Mouse (Mus musculus): ENCODE data around the gene Iqch.
A peak's percentile ranks its signal among the peaks of the same experiment; 100 is the strongest.

The Iqch gene

GRCm38 (mm10) chr9:63602043-63602939, at the start of gene Iqch, which contains the start of gene Aagab:
TSS of gene Iqch (minus strand) at chr9:63602493.
TSS of gene Aagab (plus strand) at chr9:63602660.
- peak; percentile 90 for ATAC-seq (ENCODE audit: insufficient number of reproducible peaks, low FRiP score, low TSS enrichment)

DNA sequence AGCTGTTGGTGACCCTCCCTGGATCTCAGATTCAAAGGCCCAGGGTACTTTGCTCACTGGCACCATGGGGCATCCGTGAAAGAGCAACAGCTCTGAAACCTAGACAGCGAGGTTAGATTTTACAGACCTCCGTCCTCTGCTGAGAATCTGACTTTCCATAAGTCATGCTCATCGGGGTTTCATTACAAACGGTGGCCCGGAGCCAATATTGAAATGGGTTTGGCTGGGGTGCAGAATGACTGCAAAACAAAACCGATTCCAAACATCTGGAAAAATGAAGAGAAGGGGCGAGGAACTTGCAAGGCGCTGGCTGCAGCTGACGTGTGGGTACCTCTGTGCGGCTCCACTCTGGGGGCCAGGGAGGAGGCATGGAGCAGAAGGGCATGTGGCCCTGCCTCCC, 49.3 kb upstream of the Iqch start:
- no peak for ATAC-seq (ENCODE audit: insufficient number of reproducible peaks, low FRiP score, low TSS enrichment)

DNA sequence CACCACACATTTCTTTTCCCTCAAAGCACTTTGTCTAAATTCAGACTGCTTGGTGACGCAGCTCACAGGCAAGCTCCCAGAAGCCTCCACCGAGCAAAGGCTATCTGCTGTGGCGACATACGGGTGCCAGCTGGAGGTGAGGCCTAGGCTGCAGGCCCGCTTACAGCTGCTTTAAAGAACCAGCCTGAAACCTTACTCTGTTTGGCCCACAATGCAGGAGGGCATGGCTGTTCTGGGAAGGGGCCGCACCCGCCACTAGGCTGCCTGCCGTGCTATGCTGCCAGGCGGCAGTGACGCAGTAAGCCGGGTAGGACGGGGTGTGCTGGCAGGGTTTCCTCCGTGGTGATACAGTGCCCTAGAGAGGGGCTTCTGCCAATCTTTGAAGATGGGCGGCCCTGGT, 48.6 kb upstream of the Iqch start:
- ATAC-seq (ENCODE audit: insufficient number of reproducible peaks, low FRiP score, low TSS enrichment), result no peak

- no peak for ATAC-seq (ENCODE audit: insufficient number of reproducible peaks, low FRiP score, low TSS enrichment)
Observed at GRCm38 (mm10) chr9:63649841-63650545, 47.7 kb upstream of the Iqch start.

GRCm38 (mm10) chr9:63648520-63648918, 46.2 kb upstream of the Iqch start:
- no peak for ATAC-seq (ENCODE audit: insufficient number of reproducible peaks, low FRiP score, low TSS enrichment)

DNA sequence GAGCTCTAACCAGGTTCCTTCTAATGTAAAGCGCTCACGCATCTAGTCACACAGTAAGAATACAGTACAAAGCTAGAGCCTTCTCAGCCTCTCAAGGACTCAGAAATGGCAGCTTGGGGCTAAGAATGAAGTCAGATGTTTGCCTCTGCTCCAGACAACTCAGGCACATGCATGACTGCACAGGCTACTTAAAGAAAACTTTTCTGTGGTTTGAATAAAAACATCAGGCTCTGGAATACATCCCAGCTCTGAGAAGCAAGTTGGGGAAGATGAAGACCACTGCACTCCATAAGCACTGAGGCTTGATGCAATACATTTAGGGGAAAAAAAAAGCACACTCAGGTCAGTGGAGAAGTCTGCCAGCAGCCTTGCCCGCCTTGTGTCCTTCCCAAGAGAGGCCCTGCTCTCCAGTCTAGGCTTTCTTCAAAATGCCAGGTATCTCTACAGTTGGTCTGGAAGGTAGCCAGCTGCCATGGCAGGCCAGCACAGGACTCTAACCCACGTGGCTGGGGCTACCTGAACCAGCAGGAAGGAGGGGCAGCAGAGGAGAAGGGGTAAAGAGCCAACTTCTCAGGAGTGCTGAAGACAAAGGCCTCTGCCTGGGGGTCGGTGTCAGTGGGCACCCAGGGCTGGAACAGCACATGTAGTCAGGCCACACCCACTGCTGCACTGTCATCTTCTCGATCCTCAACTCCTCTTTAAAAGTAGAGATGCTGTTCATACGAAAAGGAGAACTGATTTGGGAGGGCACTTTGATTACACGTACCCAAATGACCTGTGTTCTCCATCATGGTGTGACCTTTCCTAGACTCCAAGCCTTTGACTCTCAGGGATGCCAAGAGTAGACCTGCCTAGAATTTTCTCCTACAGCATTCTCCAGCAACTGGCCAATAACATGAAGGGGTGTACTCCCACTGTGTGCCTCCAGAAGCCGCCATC, 45.6 kb upstream of the Iqch start:
- no peak for ATAC-seq (ENCODE audit: insufficient number of reproducible peaks, low FRiP score, low TSS enrichment)

DNA sequence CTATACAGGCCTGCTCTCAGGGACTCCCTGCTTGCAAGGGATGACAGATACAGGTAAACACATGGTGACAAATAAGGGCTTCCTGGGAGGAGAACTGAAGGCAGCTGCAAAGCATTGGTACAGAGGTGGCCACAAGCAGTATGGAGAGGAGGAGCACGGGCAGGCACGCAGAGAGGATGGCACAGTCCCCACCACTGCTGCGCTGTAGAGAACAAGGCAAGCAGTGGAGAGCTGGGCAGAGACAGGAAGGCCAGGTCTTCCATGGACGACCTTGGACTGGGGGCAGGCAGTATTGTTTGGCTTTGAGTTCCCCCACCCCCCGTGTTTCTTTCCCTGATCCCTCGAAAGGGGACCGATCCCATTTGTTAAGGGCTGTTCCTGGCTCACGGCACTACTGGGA, 42.8 kb upstream of the Iqch start:
- ATAC-seq (ENCODE audit: insufficient number of reproducible peaks, low FRiP score, low TSS enrichment), result no peak

DNA sequence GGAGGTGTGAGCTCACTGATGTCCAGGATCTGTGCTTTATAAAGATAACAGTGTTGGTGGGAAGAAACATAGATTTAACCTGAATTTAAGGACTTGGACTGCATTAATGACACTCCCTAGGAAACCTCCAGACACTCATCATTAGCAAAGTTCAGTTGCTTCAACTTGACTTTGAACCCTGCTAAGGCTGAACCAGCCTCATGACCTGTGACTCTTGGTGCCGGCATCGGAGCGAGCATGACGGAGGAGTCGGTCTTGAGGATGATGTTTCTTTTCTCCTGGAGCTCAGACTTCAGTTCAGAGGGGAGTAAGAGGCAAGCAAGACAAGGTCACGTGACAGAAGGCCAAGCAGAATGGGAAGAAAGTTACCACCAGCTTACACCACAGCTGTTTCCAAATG, 41.7 kb upstream of the Iqch start:
- ATAC-seq (ENCODE audit: insufficient number of reproducible peaks, low FRiP score, low TSS enrichment), result no peak

DNA sequence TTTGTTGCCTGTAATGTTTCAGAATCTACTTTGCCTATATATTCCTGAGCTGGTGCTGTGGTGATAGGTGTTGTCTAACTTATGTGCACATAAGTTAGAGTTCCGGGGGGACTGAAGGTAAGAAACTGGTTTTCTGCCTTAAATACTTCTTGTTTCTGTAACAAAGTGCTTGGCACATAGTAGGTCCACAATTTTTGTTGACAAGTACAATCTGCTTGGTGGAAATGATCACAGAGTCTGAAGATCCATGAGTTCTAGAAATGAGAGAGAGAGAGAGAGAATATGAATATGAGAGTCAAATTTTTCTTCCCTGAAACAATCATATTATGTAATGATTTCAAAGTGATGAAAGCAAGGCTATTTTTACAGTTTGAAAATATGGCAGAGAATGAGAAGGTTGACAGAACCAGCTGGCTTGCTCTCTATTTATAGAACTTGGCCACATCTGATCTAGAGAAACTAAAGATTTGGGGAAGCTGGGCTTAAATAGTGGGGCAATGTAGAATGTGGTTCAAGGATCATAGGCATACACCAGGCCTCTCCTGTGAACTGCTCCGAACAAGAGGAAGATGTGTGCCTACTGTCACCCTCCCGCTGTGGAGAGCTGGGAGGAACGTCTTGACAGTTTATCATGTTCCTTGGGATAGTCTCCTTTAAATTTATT, 39.8 kb upstream of the Iqch start:
- no peak for ATAC-seq (ENCODE audit: insufficient number of reproducible peaks, low FRiP score, low TSS enrichment)

DNA sequence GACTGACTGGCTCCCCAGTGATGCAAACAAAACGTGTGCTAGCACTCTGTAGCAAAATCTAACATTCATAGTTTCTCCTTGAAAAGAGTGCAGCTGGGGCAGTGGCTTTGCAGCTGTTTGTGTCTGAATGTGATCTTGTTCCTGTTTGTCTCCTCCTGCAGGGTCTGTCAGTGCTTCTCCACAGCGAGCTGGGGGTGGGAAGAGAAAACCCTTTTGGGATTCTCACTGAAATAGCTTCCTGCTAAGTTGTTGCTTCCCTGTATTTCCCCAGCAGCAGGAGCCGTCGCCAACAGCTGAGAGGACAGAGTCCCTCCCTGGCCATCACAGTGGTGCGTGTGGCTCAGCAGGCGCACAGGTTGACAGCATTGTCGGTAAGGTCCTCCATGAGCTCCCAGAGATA, 33.8 kb upstream of the Iqch start:
- ATAC-seq (ENCODE audit: insufficient number of reproducible peaks, low FRiP score, low TSS enrichment), result no peak

DNA sequence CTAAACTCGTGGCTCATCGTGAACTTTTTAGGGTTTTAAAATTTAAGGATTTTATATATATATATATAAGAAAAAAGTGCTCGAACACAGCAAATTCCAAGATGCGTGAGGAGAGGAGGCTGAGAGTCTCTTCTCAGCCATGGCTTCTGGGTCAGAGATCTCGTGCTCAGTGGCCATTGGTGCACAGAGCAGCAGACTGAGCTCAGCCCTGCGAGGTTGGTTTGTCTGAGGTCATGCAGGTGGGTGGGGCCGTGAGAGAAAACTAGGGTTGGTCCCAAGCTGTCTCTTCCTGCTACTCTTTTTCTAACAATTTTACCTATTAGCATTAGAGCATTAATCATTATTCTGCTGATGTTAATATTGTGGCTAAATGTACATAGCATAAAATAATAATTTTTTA, 31.0 kb upstream of the Iqch start:
- no peak for ATAC-seq (ENCODE audit: insufficient number of reproducible peaks, low FRiP score, low TSS enrichment)

- ATAC-seq (ENCODE audit: insufficient number of reproducible peaks, low FRiP score, low TSS enrichment), result no peak
Observed at GRCm38 (mm10) chr9:63632924-63633323, 30.6 kb upstream of the Iqch start.

- no peak for ATAC-seq (ENCODE audit: insufficient number of reproducible peaks, low FRiP score, low TSS enrichment)
Observed at GRCm38 (mm10) chr9:63632045-63632444, 29.8 kb upstream of the Iqch start.

DNA sequence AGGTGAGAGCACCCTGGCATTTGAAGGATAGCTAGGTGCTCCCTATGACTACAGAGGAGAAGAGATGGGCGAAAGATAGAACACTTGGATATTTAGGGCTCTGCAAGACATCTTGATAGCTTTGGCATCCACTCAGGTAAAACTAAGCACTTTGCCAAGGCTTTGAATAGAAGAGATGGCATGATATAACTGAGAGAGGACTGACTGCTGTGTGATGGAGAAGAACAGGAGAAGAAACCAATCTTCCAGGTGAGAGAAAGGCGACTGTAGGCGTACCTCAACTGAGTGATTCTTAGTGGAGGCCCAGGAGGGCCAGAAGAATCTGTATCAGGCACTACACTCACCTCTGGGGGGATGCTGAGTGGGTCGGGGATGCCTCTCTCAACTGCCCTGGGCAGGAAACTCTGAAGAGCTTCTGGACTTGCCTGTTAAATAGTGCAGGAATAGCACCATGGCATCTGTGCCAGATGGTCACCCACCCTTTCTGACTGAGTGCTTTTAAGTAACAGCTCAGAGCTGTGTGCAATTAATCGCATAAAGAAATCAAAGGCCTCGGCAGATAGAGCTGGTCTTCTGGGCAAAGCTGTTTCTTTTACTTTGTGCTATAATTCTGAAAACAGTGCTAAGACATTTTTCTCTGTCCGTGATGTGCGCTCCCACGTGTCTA, 22.9 kb upstream of the Iqch start:
- ATAC-seq (ENCODE audit: insufficient number of reproducible peaks, low FRiP score, low TSS enrichment), result no peak

- ATAC-seq (ENCODE audit: insufficient number of reproducible peaks, low FRiP score, low TSS enrichment), result no peak
Observed at GRCm38 (mm10) chr9:63623895-63624569, 21.7 kb upstream of the Iqch start.

GRCm38 (mm10) chr9:63617967-63618366, 15.7 kb upstream of the Iqch start:
- ATAC-seq (ENCODE audit: insufficient number of reproducible peaks, low FRiP score, low TSS enrichment), result no peak

GRCm38 (mm10) chr9:63614018-63614985, 12.0 kb upstream of the Iqch start:
- ATAC-seq (ENCODE audit: insufficient number of reproducible peaks, low FRiP score, low TSS enrichment), result no peak

DNA sequence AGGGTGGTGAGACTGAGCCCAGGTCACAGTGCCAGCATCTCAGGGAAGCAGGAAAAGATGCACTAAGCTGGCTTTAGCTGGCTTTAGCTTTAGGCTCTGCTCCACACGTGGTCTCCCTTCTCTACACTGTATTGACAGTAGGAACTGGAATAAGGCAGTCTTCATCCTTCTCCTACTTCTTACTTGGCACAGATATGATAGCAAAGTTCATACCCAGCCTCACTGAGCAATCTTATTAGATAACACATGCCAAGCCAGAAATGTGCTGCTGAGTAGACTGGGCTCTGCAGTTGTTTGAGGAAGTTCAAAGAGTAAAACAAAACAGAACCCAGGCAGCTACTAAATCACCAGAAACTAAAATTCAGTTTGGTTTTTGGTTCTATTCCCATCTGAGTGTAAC, 11.3 kb upstream of the Iqch start:
- no peak for ATAC-seq (ENCODE audit: insufficient number of reproducible peaks, low FRiP score, low TSS enrichment)

All from cerebellum, adult (tissue).